Mouse (Mus musculus) stomach, embryonic 16.5 days (tissue): ENCODE measurements around the gene Helz. TPM values are rescaled to one million over a fixed set of nuclear protein-coding genes. Genes with fewer than 3 reads are reported as not detected.

Experiments used
- ATAC-seq: fragments of 200-750 bp; cut with Nextera tagmentation; 2 replicates; pipeline ENCODE4 v1.8.0; 2017; ENCODE audit warnings: moderate number of reproducible peaks, moderate TSS enrichment; ENCODE audit not compliant: insufficient read depth, low FRiP score
- H3K27ac ChIP-seq: fragments of 300-500 bp; sonication (generic); 2 replicates; pipeline ENCODE4 v1.5.1; 2014; ENCODE audit warnings: low read length
- H3K27me3 ChIP-seq: fragments of 300-500 bp; sonication (generic); 2 replicates; pipeline ENCODE4 v1.6.1; 2014; ENCODE audit warnings: low read length, control low read depth, mixed read lengths; ENCODE audit not compliant: control insufficient read depth, insufficient read depth
- H3K36me3 ChIP-seq: fragments of 300-500 bp; sonication (generic); 2 replicates; pipeline ENCODE4 v1.6.1; 2014; ENCODE audit warnings: low read length; ENCODE audit not compliant: control insufficient read depth, insufficient read depth
- H3K4me1 ChIP-seq: fragments of 300-500 bp; sonication (generic); 2 replicates; pipeline ENCODE4 v1.6.1; 2014; ENCODE audit warnings: low read length, control low read depth, mixed read lengths; ENCODE audit not compliant: control insufficient read depth, insufficient read depth
- H3K4me2 ChIP-seq: fragments of 300-500 bp; sonication (generic); 2 replicates; pipeline ENCODE4 v1.6.1; 2014; ENCODE audit warnings: low read depth, low read length, mixed read lengths
- H3K4me3 ChIP-seq: fragments of 300-500 bp; sonication (generic); replicated peaks from 2 replicates; pipeline ENCODE4 v1.5.1; 2014; ENCODE audit warnings: mild to moderate bottlenecking, low read length
- H3K9ac ChIP-seq: fragments of 300-500 bp; sonication (generic); 2 replicates; pipeline ENCODE4 v1.6.1; 2014; ENCODE audit warnings: low read length
- H3K9me3 ChIP-seq: fragments of 300-500 bp; sonication (generic); replicated peaks from 2 replicates; pipeline ENCODE4 v1.6.1; 2016; ENCODE audit warnings: low read length, control low read depth; ENCODE audit not compliant: control insufficient read depth
- WGBS: fragments of 180-500 bp; shearing (Covaris S2); extraction: QIAGEN DNeasy Blood & Tissue Kit; methylation state at CpG from one replicate; pipeline ENCODE4 v1.1.7; 2014; 5-methylcytosine and 5-hydroxymethylcytosine counted together
- polyA plus RNA-seq: library from polyadenylated mRNA; unstranded; fragments of >200 nt; fragmentation: Nextera tagmentation; extraction: Ambion mirVana; gene quantifications from 2 replicates; pipeline ENCODE4 v1.2.1, GENCODE M21; 2015

Helz gene
- polyA plus RNA-seq, 1 experiment from 2014 or later = 15.3 TPM

DNA sequence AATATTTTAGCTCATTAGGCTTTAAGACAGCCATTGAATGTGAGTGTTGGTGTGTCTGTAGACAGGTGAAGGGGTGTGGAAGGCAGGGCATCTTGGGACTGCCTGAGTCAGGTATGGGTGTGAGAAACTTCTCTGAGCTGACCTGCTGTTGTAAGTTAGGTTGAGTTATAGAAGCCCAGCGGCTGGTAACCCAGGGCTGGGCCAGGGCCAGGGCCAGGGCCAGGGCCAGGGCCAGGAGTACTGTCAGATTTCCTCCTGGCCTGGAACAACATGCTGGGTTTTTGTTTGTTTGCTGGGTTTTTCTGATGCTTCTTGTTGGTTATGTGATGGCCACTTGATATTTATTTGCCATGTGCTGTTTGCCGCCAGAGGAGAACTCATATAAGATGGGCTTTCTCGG, 76.9 kb downstream of the Helz start:
- no peak overlapping the region for H3K4me2 ChIP-seq
- H3K36me3 ChIP-seq = peaks cover 15% of the 10 kb centered on the region; the same call in 1 of the 2 replicates
- H3K4me1 ChIP-seq = no peaks in the 10 kb centered on the region
- no peak overlapping the region for H3K27ac ChIP-seq
- WGBS = 94% methylated on average over 3 of the region's 3 CpGs
- H3K9ac ChIP-seq = no peak overlapping the region
- H3K4me3 ChIP-seq = no peak overlapping the region
- H3K27me3 ChIP-seq = no peaks in the 10 kb centered on the region
- no peak for ATAC-seq
- no peaks in the 10 kb centered on the region for H3K9me3 ChIP-seq

DNA sequence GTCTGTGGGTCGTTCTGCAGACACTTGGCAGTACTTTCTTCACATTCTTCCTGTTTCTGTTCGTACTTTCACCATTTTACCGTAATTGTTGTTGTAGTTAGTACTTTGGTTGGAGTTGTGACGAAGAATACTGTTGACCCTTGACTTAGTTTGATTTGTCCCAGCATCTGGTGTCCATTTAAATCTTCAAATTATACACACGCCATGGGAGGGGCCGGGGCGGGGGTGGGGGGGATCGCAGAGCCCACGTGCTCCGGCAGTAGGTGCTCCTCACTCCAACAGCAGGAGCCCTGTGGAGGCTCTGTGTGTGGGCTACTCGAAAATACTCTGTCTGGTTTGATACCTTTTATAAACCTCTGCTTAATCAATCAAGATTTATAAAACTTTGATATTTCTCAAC, 78.0 kb downstream of the Helz start:
- H3K9me3 ChIP-seq = no peaks in the 10 kb centered on the region
- H3K4me1 ChIP-seq = no peaks in the 10 kb centered on the region
- H3K9ac ChIP-seq = no peak overlapping the region
- no peaks in the 10 kb centered on the region for H3K27me3 ChIP-seq
- ATAC-seq = no peak
- 72% methylated on average over 11 of the region's 11 CpGs for WGBS
- H3K36me3 ChIP-seq = peaks cover 4% of the 10 kb centered on the region; the same call in 1 of the 2 replicates
- no peak overlapping the region for H3K4me3 ChIP-seq
- no peak overlapping the region for H3K27ac ChIP-seq
- no peak overlapping the region for H3K4me2 ChIP-seq

DNA sequence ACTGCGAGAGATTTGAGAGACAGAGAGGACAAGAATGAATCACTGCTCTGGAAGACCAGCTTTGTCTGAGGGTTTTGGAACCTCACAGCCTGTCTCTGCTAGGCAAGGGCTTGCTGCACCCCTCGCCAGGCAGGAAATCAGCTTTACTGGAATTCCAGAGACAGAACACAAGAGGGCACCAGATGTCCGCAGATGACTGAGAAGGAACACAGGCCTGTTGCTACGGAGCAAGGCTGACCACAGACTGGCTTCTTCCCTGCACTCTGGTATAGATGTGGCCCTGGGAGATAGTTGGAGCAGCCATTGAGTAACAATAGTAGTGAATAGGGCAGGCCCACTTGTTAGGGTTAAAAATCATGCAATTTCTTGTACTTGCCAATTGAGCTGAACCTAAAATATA, 81.8 kb downstream of the Helz start:
- no peaks in the 10 kb centered on the region for H3K4me1 ChIP-seq
- no peaks in the 10 kb centered on the region for H3K9me3 ChIP-seq
- WGBS = 28% methylated on average over 4 of the region's 4 CpGs
- H3K4me2 ChIP-seq = no peak overlapping the region
- H3K4me3 ChIP-seq = no peak overlapping the region
- no peaks in the 10 kb centered on the region for H3K27me3 ChIP-seq
- no peak overlapping the region for H3K27ac ChIP-seq
- no peak overlapping the region for H3K9ac ChIP-seq
- 0 out of 2 replicates have a peak, but pooled peaks have one; percentile 21 for ATAC-seq
- peaks cover 3% of the 10 kb centered on the region; the same call in 1 of the 2 replicates for H3K36me3 ChIP-seq

DNA sequence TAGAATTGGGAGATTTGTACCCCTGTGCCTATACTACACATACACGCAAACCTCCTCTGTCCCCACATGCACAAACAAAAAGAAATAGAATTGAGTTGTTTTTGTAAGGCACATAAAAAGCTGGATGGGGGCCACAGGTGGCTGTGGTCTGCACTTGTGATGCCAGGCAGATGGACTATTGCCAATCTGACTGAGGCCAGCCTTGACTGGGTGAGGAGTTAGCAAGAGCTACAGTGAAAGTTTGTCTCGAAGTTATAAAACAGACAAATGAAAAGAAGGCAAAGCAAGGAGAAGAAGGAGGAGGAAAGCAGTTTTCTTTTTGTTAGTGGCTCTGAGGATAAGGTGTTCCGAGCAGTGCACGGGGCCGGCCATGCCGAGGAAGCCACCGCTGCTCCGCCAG, 82.2 kb downstream of the Helz start:
- no peak overlapping the region for H3K27ac ChIP-seq
- 63% methylated on average over 8 of the region's 8 CpGs for WGBS
- H3K36me3 ChIP-seq = peaks cover 3% of the 10 kb centered on the region; the same call in 1 of the 2 replicates
- H3K4me1 ChIP-seq = no peaks in the 10 kb centered on the region
- ATAC-seq = no peak
- no peak overlapping the region for H3K9ac ChIP-seq
- H3K4me2 ChIP-seq = no peak overlapping the region
- no peaks in the 10 kb centered on the region for H3K27me3 ChIP-seq
- no peaks in the 10 kb centered on the region for H3K9me3 ChIP-seq
- H3K4me3 ChIP-seq = no peak overlapping the region

DNA sequence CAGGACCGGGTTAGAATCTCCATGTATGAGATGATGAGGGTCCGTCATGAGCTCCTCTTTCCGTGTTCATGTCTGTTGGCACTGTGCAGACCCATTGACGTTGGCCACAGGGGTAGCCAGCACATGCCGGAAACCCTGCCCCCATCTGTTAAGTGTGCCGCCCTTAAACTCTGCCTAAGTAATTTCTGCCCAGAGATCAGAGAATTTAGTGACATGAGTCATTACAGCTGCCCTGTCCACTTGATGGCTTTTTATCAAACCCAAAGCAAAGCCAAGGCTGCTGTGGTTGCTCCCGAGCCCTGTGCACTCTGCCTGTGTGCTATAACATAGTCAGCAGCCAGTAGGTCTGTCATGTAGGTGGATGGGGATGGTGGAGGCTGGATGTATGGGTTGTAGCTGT, 83.4 kb downstream of the Helz start:
- Histone ChIP-seq H3K4me2 (no peak overlapping the region), H3K9ac (no peak overlapping the region), H3K27ac (peak overlapping the region; percentile 24; the same call in 1 of the 2 replicates), H3K27me3 (no peaks in the 10 kb centered on the region), H3K4me1 (no peaks in the 10 kb centered on the region), H3K9me3 (no peaks in the 10 kb centered on the region), H3K36me3 (peaks cover 3% of the 10 kb centered on the region; the same call in 1 of the 2 replicates), H3K4me3 (no peak overlapping the region)
- no peak for ATAC-seq
- whole genome bisulfite sequencing = 80% methylated on average over 7 of the region's 7 CpGs

DNA sequence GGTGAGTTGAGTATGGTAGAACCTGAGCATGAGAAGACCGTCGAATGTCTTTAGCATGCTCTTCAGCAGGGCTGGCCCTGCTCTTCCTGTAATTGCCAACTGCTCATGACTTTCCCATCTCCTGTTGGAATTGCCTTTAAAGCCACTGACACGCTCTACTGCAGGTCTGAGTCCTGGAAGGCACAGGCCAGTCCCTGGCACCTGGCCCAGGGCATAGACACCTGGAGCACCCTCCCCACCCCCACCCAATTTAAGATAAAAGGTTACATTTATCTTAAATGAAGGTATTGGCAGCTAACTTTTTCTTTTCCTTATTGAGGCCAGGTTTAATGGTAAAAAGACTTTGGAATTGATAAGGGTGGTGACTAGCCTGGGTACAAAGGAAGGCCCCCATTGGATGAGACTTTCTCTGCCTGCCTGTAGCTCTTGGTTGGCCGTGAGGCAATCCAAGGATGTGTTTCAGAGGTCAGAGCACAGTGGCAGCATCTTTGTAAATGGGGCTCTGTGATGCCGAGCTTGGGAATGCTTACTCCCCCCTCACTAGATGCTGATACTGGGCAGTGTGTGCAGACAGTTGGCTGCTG, 85.9 kb downstream of the Helz start:
- Histone ChIP-seq H3K36me3 (0 out of 2 replicates have a peak, but pooled peaks cover 3% of the 10 kb centered on the region), H3K27ac (no peak overlapping the region), H3K9ac (no peak overlapping the region), H3K4me2 (no peak overlapping the region), H3K4me3 (no peak overlapping the region), H3K27me3 (no peaks in the 10 kb centered on the region), H3K4me1 (no peaks in the 10 kb centered on the region), H3K9me3 (no peaks in the 10 kb centered on the region)
- ATAC-seq = no peak
- 85% methylated on average over 5 of the region's 5 CpGs for WGBS

DNA sequence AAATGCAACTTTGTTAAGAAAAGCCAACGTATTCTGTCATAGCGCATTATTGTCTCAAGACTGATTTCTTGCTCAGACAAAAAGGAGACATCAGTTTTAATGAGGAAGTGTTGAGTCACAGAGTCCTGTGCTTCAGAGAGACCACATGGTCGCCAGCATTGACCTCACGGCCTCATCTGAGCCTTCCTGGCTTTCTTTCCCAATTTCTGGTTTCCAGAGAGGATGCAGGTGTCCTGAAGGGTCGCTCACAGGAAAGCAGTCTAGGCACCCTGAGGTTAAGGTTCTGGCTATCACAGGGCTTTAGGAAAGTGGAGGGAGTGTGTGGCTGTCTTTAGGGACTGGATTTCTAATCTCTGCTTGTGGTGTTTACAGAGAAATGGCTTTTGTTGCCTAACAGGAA, 90.4 kb downstream of the Helz start:
- Histone ChIP-seq H3K36me3 (0 out of 2 replicates have a peak, but pooled peaks cover 6% of the 10 kb centered on the region), H3K27me3 (no peaks in the 10 kb centered on the region), H3K9ac (no peak overlapping the region), H3K27ac (no peak overlapping the region), H3K4me3 (no peak overlapping the region), H3K9me3 (no peaks in the 10 kb centered on the region), H3K4me1 (no peaks in the 10 kb centered on the region), H3K4me2 (no peak overlapping the region)
- no peak for ATAC-seq
- WGBS = 82% methylated on average over 5 of the region's 5 CpGs

DNA sequence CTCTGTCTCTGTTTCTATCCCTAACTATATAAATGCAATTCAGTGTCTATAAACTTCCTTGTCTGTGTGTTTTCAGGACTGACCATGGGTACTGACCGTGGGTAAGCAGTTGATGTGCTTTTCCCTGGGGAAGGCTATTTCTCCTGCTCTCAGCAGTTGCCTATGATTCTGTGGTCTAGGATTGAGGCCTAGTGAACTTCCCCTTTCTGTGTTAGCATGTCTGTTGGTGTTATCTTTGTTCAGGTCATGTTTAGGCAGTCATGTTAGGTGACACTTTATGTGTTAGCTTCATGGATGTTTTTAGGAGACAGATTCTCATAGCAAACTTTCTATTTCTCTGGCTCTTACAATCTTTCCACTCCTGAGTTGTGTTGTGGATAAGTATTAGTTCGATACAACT, 91.9 kb downstream of the Helz start:
- no peak for ATAC-seq
- H3K27ac ChIP-seq = no peak overlapping the region
- no peaks in the 10 kb centered on the region for H3K4me1 ChIP-seq
- 90% methylated on average over 2 of the region's 2 CpGs for WGBS
- no peak overlapping the region for H3K4me3 ChIP-seq
- H3K27me3 ChIP-seq = no peaks in the 10 kb centered on the region
- no peaks in the 10 kb centered on the region for H3K9me3 ChIP-seq
- no peak overlapping the region for H3K4me2 ChIP-seq
- no peak overlapping the region for H3K9ac ChIP-seq
- 0 out of 2 replicates have a peak, but pooled peaks cover 9% of the 10 kb centered on the region for H3K36me3 ChIP-seq

DNA sequence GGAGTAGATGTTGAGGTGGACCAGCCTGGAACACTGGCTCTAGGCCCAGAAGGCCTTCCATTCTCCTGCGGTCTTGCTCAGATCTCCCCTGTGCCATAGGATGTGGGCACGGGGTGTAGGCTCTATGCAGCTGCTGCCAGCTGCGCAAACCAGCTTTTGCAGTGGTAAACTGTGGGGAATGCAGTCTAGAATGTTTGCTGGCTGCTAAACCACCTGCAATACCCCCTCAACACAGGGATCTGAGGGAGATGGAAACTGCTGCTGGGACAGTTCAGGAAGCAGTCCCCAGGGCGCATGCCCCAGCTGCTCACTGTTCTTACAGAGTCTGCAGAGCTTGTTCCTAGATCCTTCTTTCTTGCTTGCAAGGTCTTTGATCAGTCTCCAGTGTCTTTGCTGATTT, 96.7 kb downstream of the Helz start:
- H3K27me3 ChIP-seq = no peaks in the 10 kb centered on the region
- no peak overlapping the region for H3K27ac ChIP-seq
- H3K4me2 ChIP-seq = no peak overlapping the region
- H3K36me3 ChIP-seq = 0 out of 2 replicates have a peak, but pooled peaks cover 10% of the 10 kb centered on the region
- H3K9me3 ChIP-seq = no peaks in the 10 kb centered on the region
- WGBS = 95% methylated on average over 4 of the region's 4 CpGs
- ATAC-seq = no peak
- H3K4me3 ChIP-seq = no peak overlapping the region
- no peaks in the 10 kb centered on the region for H3K4me1 ChIP-seq
- no peak overlapping the region for H3K9ac ChIP-seq
